Mouse (Mus musculus): Measurements from ENCODE around the gene Zfp987. TPM values are rescaled to one million over a fixed set of nuclear protein-coding genes. Genes with fewer than 3 reads are reported as not detected.

The Zfp987 gene
- polyA plus RNA-seq, 1 experiment from 2014 or later = 0.10 TPM

Other genes with a start within 250 kb of the Zfp987 start
- not detected in 2 replicates for gene Zfp986, start 228.5 kb upstream of the Zfp987 start, polyA plus RNA-seq (2016; fragmentation: Nextera tagmentation; extraction: Ambion mirVana)
- gene Zfp600, start 59.5 kb downstream of the Zfp987 start, polyA plus RNA-seq (2016; fragmentation: Nextera tagmentation; extraction: Ambion mirVana) = not detected in 2 replicates